Mouse (Mus musculus): Measurements from ENCODE around the gene Arhgef7. TPM values are rescaled to one million over a fixed set of nuclear protein-coding genes. Genes with fewer than 3 reads are reported as not detected.
"Not testable (repeated sequence)": the region's sequence is repeated elsewhere in the genome, so short reads cannot be mapped to it uniquely, and the experiment has no call there.

The Arhgef7 gene
- total RNA-seq, 4 experiments from 2014 or later = 26.8 to 33.1 (median 29.5) TPM

- no peak for DNase-seq (ENCODE audit: low spot score in 2 of 2)
Observed at GRCm38 (mm10) chr8:11833157-11833556, 105.6 kb downstream of the Arhgef7 start.

- no peak for DNase-seq (ENCODE audit: low spot score in 2 of 2)
Observed at GRCm38 (mm10) chr8:11834200-11834599, 106.7 kb downstream of the Arhgef7 start.

GRCm38 (mm10) chr8:11834691-11835090 is 107.2 kb downstream of the Arhgef7 start:
- no peak for DNase-seq (ENCODE audit: low spot score in 2 of 2)

- DNase-seq (ENCODE audit: low spot score in 2 of 2) = no peak
Observed at GRCm38 (mm10) chr8:11840174-11840573, 112.7 kb downstream of the Arhgef7 start, which contains the start of gene Tex29. Gene Tex29, plus strand, starts transcription at chr8:11840474.

GRCm38 (mm10) chr8:11841571-11841970 is 114.0 kb downstream of the Arhgef7 start:
- DNase-seq (ENCODE audit: low spot score in 2 of 2) = no peak

- no peak for DNase-seq (ENCODE audit: low spot score in 2 of 2)
Observed at GRCm38 (mm10) chr8:11842757-11843156, 115.2 kb downstream of the Arhgef7 start.

GRCm38 (mm10) chr8:11843677-11844315 is 116.3 kb downstream of the Arhgef7 start:
- no peak for DNase-seq (ENCODE audit: low spot score in 2 of 2)

GRCm38 (mm10) chr8:11844316-11844685 is 116.8 kb downstream of the Arhgef7 start:
- DNase-seq (ENCODE audit: low spot score in 2 of 2) = no peak

- DNase-seq (ENCODE audit: low spot score in 2 of 2) = peak in 1 of 2 experiments; percentile 21
Observed at GRCm38 (mm10) chr8:11846807-11847206, 119.3 kb downstream of the Arhgef7 start.

GRCm38 (mm10) chr8:11867832-11868231 is 140.3 kb downstream of the Arhgef7 start:
- DNase-seq (ENCODE audit: low spot score in 2 of 2) = no peak

GRCm38 (mm10) chr8:11874227-11874626 is 146.7 kb downstream of the Arhgef7 start:
- not testable (repeated sequence) for DNase-seq (ENCODE audit: low spot score in 2 of 2)

GRCm38 (mm10) chr8:11884646-11885045 is 157.1 kb downstream of the Arhgef7 start:
- no peak for DNase-seq (ENCODE audit: low spot score in 2 of 2)

Other genes starting within 250 kb of the Arhgef7 start
- 1 to 10 TPM; 3.8 to 5.2 (median 4.3) TPM for gene Rab20, start 249.0 kb upstream of the Arhgef7 start, total RNA-seq (2022)
- 10 to 100 TPM; 23.8 to 29.1 (median 26.4) TPM for gene Naxd, start 230.2 kb upstream of the Arhgef7 start, total RNA-seq (2022)
- 10 to 100 TPM; 14.9 to 17.4 (median 17.0) TPM for gene Cars2, start 176.9 kb upstream of the Arhgef7 start, total RNA-seq (2022)
- gene Ing1, start 172.2 kb upstream of the Arhgef7 start, total RNA-seq (2022) = 10 to 100 TPM; 10.9 to 13.4 (median 12.5) TPM
- 10 to 100 TPM in 2 of 4 experiments, 1 to 10 TPM in 2; 9.1 to 13.0 (median 11.0) TPM for gene Ankrd10, start 92.0 kb upstream of the Arhgef7 start, total RNA-seq (2022)
- not detected for gene 1700016D06Rik, start 26.7 kb upstream of the Arhgef7 start, total RNA-seq (2022)
- gene Tex29, start 112.8 kb downstream of the Arhgef7 start, total RNA-seq (2022) = not detected

Measured in gastrocnemius, adult 8-10 months (tissue).